Mouse (Mus musculus) cerebellum, adult 2 months (tissue): Measurements from ENCODE around the gene Dcun1d4.

Experiments
- CTCF ChIP-seq: fragments of 200-500 bp; IDR thresholded peaks from 2 replicates; pipeline ENCODE4 v1.5.1; 2011; ENCODE audit warnings: low read depth, mild to moderate bottlenecking, control low read depth, low read length, moderate library complexity, borderline replicate concordance; ENCODE audit not compliant: insufficient read depth
- POLR2A ChIP-seq: fragments of 200-500 bp; IDR thresholded peaks from 2 replicates; pipeline ENCODE4 v1.6.1; 2011; ENCODE audit warnings: low read length, control low read depth, borderline replicate concordance; ENCODE audit not compliant: insufficient read depth

DNA sequence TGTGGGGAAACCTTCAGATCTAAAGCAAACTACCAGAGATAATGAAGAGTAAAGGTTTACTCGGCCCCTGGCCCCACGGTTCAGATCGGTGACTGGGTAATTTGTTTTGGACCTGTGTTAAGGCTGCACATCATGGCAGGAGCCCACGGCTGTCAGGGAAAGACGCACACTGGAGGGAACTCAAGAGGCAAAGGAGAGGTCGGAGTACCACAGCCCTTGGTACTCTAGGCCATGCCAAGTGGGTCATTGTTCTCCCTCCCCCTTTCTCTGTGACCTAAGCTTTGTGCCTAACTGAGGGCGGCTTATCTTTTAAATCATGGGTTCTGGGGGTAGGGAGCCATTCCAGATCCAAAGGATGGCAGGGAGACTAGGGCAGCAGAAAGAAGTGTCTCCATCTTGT lies 601 bp downstream of the Dcun1d4 start:
- TF ChIP-seq POLR2A = no peak
- no peak for TF ChIP-seq CTCF
